Comparison of ENCODE assay signal across 10 mouse cellular contexts in genomic region chr7:118583821-118584220, GRCm38 (mm10). TPM values are rescaled to one million over a fixed set of nuclear protein-coding genes. Genes with fewer than 3 reads are reported as not detected.
DNase-seq lines count a peak whose midpoint lies in the region; ATAC-seq and TF ChIP-seq lines count a peak whose summit lies in the region.
"Had no signal": no experiment of that assay in that cellular context is flagged by ENCODE, and none has a peak within 500 bp of the region (broad histone marks: within the 10 kb centered on the region; RNA-seq: fewer than 3 reads in every experiment).

No protein-coding gene starts in this region.

- H3K4me1 ChIP-seq in forebrain, embryonic 11.5 days (replicated peaks; ENCODE audit: control insufficient read depth, insufficient read depth, low read length), result peaks cover 6% of the 10 kb centered on the region; the same call in 1 of the 2 replicates
- H3K4me1 ChIP-seq in limb, embryonic 11.5 days (ENCODE audit: control insufficient read depth, insufficient read depth, low read length), result 0 out of 2 replicates have a peak, but pooled peaks cover 3% of the 10 kb centered on the region
- no peaks in the 10 kb centered on the region for H3K4me1 ChIP-seq in neural tube, embryonic 14.5 days (ENCODE audit: control insufficient read depth, insufficient read depth, low read length)

- intact Hi-C loops in left cerebral cortex, adult 2 months (cut with DNase I), result no loop called here
- intact Hi-C loops in left cerebral cortex, postnatal 14 days (cut with DNase I), result no loop called here

- peak overlapping the region; percentile 72 for H3K4me2 ChIP-seq in forebrain, embryonic 11.5 days (ENCODE audit: low read depth, low read length, severe bottlenecking)
- peak overlapping the region; percentile 93 for H3K4me2 ChIP-seq in limb, embryonic 11.5 days (ENCODE audit: low read depth, severe bottlenecking)
- H3K4me2 ChIP-seq in neural tube, embryonic 14.5 days (ENCODE audit: low read depth, low read length), result peak overlapping the region; percentile 71

- 20% methylated on average over 7 of the region's 7 CpGs for WGBS in forebrain, embryonic 11.5 days
- WGBS in limb, embryonic 11.5 days, result 26% methylated on average over 7 of the region's 7 CpGs
- WGBS in neural tube, embryonic 14.5 days, result 17% methylated on average over 7 of the region's 7 CpGs

- H3K36me3 ChIP-seq in forebrain, embryonic 11.5 days (ENCODE audit: control insufficient read depth, insufficient read depth, low read length), result no peaks in the 10 kb centered on the region
- H3K36me3 ChIP-seq in limb, embryonic 11.5 days (ENCODE audit: control insufficient read depth, insufficient read depth, low read length), result no peaks in the 10 kb centered on the region
- no peaks in the 10 kb centered on the region for H3K36me3 ChIP-seq in neural tube, embryonic 14.5 days (ENCODE audit: control insufficient read depth, insufficient read depth, low read length)

- peak overlapping the region; percentile 93 for H3K27ac ChIP-seq in left cerebral cortex, adult 2 months
- no peak overlapping the region for H3K27ac ChIP-seq in forebrain, embryonic 11.5 days (ENCODE audit: low read depth, low read length)
- no peak overlapping the region for H3K27ac ChIP-seq in limb, embryonic 11.5 days (replicated peaks; ENCODE audit: low read depth, low read length)
- H3K27ac ChIP-seq in neural tube, embryonic 14.5 days (ENCODE audit: low read depth, low read length), result no peak overlapping the region

- TF ChIP-seq CTCF in left cerebral cortex, adult 2 months (IDR thresholded peaks at IDR 0.05), result no peak

- H3K9ac ChIP-seq in forebrain, embryonic 11.5 days (ENCODE audit: low read length), result peak overlapping the region; percentile 87
- no peak overlapping the region for H3K9ac ChIP-seq in limb, embryonic 11.5 days (ENCODE audit: low read length)
- H3K9ac ChIP-seq in neural tube, embryonic 14.5 days (replicated peaks; ENCODE audit: low read depth, low read length), result no peak overlapping the region

- no peak for DNase-seq in left cerebral cortex, adult 2 months (ENCODE audit: extremely low spot score in 1 of 2, low spot score in 2 of 2)
- no peak for DNase-seq in left cerebral cortex, postnatal 14 days (ENCODE audit: low spot score in 2 of 2)
- no peak for DNase-seq in forebrain, embryonic 11.5 days (ENCODE audit: low spot score)
- no peak for DNase-seq in limb, embryonic 11.5 days (ENCODE audit: low spot score)
- no peak for DNase-seq in frontal cortex, postnatal 36 days (ENCODE audit: low spot score in 2 of 2)
- no peak for DNase-seq in left cerebral cortex, adult 11 months (ENCODE audit: low spot score)
- no peak for DNase-seq in adrenal gland, postnatal 4 days (ENCODE audit: low spot score in 2 of 2)

- ATAC-seq in forebrain, embryonic 11.5 days (replicated peaks; ENCODE audit: low FRiP score), result no peak
- no peak for ATAC-seq in limb, embryonic 11.5 days (ENCODE audit: insufficient number of reproducible peaks, low FRiP score, low TSS enrichment, low read depth)
- ATAC-seq in neural tube, embryonic 14.5 days (ENCODE audit: low read depth), result no peak

- peak overlapping the region; percentile 86 for H3K4me3 ChIP-seq in left cerebral cortex, adult 2 months
- H3K4me3 ChIP-seq in forebrain, embryonic 11.5 days (ENCODE audit: low read depth, low read length), result peak overlapping the region; percentile 66
- peak overlapping the region; percentile 62; the same call in 1 of the 2 replicates for H3K4me3 ChIP-seq in limb, embryonic 11.5 days (ENCODE audit: low read depth, low read length)
- H3K4me3 ChIP-seq in neural tube, embryonic 14.5 days (ENCODE audit: low read depth, low read length), result peak overlapping the region; percentile 68

- H3K27me3 ChIP-seq in forebrain, embryonic 11.5 days (ENCODE audit: control insufficient read depth, insufficient read depth, low read length), result no peaks in the 10 kb centered on the region
- H3K27me3 ChIP-seq in limb, embryonic 11.5 days (ENCODE audit: control insufficient read depth, insufficient read depth, low read length), result no peaks in the 10 kb centered on the region
- no peaks in the 10 kb centered on the region for H3K27me3 ChIP-seq in neural tube, embryonic 14.5 days (ENCODE audit: control insufficient read depth, insufficient read depth, low read length)

- no peaks in the 10 kb centered on the region; the same call in 1 of the 2 replicates for H3K9me3 ChIP-seq in forebrain, embryonic 11.5 days (ENCODE audit: control insufficient read depth, low read length)
- H3K9me3 ChIP-seq in limb, embryonic 11.5 days (ENCODE audit: control insufficient read depth, low read length), result no peaks in the 10 kb centered on the region
- H3K9me3 ChIP-seq in neural tube, embryonic 14.5 days (ENCODE audit: control insufficient read depth, low read length), result no peaks in the 10 kb centered on the region

RNA-seq across cellular contexts. Expression of gene Tmc7, which starts 0.7 kb away (rescaled TPM):
- 10 to 100 TPM; 15.9 to 17.1 TPM for total RNA-seq in left cerebral cortex, adult 2 months (2021)
- total RNA-seq in left cerebral cortex, postnatal 14 days (2021), result 10 to 100 TPM; 18.2 to 22.1 TPM
- 10.3 and 13.1 TPM in 2 replicates for polyA plus RNA-seq in forebrain, embryonic 11.5 days (2014; fragmentation: Nextera tagmentation; extraction: Ambion mirVana)
- polyA plus RNA-seq in limb, embryonic 11.5 days (2014; fragmentation: Nextera tagmentation; extraction: Ambion mirVana), result 4.4 and 4.6 TPM in 2 replicates
- polyA plus RNA-seq in neural tube, embryonic 14.5 days (2014; fragmentation: Nextera tagmentation; extraction: Ambion mirVana), result 7.7 and 8.7 TPM in 2 replicates
- total RNA-seq in adrenal gland, postnatal 4 days (2021), result 1 to 10 TPM; 1.7 to 2.5 TPM
- total RNA-seq: common myeloid progenitor, adult 5-6 weeks had no signal

RNA-seq across cellular contexts. Expression of gene Tmc5, which starts 13.3 kb away (rescaled TPM):
- under 1 TPM; 0.23 to 0.30 TPM for total RNA-seq in left cerebral cortex, adult 2 months (2021)
- under 1 TPM; 0.35 to 0.38 TPM for total RNA-seq in left cerebral cortex, postnatal 14 days (2021)
- 0.41 and 0.63 TPM in 2 replicates for polyA plus RNA-seq in forebrain, embryonic 11.5 days (2014; fragmentation: Nextera tagmentation; extraction: Ambion mirVana)
- not detected in 2 replicates for polyA plus RNA-seq in limb, embryonic 11.5 days (2014; fragmentation: Nextera tagmentation; extraction: Ambion mirVana)
- 0.19 and 0.45 TPM in 2 replicates for polyA plus RNA-seq in neural tube, embryonic 14.5 days (2014; fragmentation: Nextera tagmentation; extraction: Ambion mirVana)
- total RNA-seq in adrenal gland, postnatal 4 days (2021), result under 1 TPM; 0.20 to 0.34 TPM
- total RNA-seq: common myeloid progenitor, adult 5-6 weeks had no signal
- polyA plus RNA-seq: Patski had no signal

RNA-seq across cellular contexts. Expression of gene Coq7, which starts 50.7 kb away (rescaled TPM):
- total RNA-seq in left cerebral cortex, adult 2 months (2021), result 10 to 100 TPM; 34.8 to 35.6 TPM
- total RNA-seq in left cerebral cortex, postnatal 14 days (2021), result 10 to 100 TPM; 38.6 to 39.4 TPM
- 105 and 121 TPM in 2 replicates for polyA plus RNA-seq in forebrain, embryonic 11.5 days (2014; fragmentation: Nextera tagmentation; extraction: Ambion mirVana)
- polyA plus RNA-seq in limb, embryonic 11.5 days (2014; fragmentation: Nextera tagmentation; extraction: Ambion mirVana), result 106 and 111 TPM in 2 replicates
- polyA plus RNA-seq in neural tube, embryonic 14.5 days (2014; fragmentation: Nextera tagmentation; extraction: Ambion mirVana), result 113 and 127 TPM in 2 replicates
- total RNA-seq in adrenal gland, postnatal 4 days (2021), result 10 to 100 TPM; 48.8 to 49.8 TPM

Comparison
In these comparisons a context has a peak if more than half of its experiments do, and no peak if none do; other contexts are left out.
1. RNA of gene Tmc7, which starts 0.7 kb away (total RNA-seq): 18.2 to 22.1 TPM in left cerebral cortex, postnatal 14 days and 15.9 to 17.1 TPM in left cerebral cortex, adult 2 months; 1.7 to 2.5 TPM in adrenal gland, postnatal 4 days; every median in the first group is over 4 times any median in the second.
2. Peak in every context shown above with its lines, with median percentiles within 50 percentile points of each other: H3K4me3 ChIP-seq and H3K4me2 ChIP-seq.